Mouse (Mus musculus) G1E (cell line): ENCODE measurements around the gene Slc44a3.

Source experiments
- CTCF ChIP-seq: IDR thresholded peaks from 2 replicates; pipeline ENCODE4 v1.5.1; 2012; ENCODE audit warnings: low read depth, low read length, inconsistent platforms, mixed read lengths
- GATA1 ChIP-seq: IDR thresholded peaks from 2 replicates; pipeline ENCODE4 v1.6.1; 2012; ENCODE audit warnings: borderline replicate concordance, low read length, inconsistent platforms, mixed read lengths
- POLR2AphosphoS5 ChIP-seq: IDR thresholded peaks from 2 replicates; pipeline ENCODE4 v1.6.1; 2012; ENCODE audit warnings: low read depth, low read length, inconsistent platforms; ENCODE audit not compliant: insufficient replicate concordance

DNA sequence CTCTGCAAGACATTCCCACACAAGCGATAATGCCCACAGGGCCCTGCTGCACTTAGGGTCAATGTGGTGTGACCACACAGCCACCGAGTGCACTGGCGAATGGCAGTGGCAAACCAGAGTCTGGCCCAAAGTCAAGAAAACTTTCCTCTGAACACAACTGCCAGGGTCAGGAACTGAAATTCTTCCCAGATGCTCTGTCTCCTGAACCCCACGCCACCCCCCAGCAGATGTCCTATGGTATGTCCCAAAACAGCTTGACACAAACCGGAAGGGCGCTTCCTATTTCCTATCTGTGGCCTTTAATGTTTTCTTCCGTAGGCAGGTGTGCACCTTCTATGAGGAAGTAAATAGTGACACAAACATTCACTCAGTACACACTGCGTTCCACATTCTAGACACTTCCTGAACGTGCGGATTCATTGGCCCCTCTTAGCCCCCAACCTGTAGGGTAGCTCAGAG lies 65.1 kb downstream of the Slc44a3 start:
- no peak for TF ChIP-seq CTCF
- no peak for TF ChIP-seq GATA1
- TF ChIP-seq POLR2AphosphoS5, result no peak
